Mouse (Mus musculus) cerebellum, postnatal 14 days (tissue): ENCODE data around the gene Tmprss12.
"Not testable (repeated sequence)": the region's sequence is repeated elsewhere in the genome, so short reads cannot be mapped to it uniquely, and the experiment has no call there.

Experiments
- DNase-seq, 2 experiments: peaks; one replicate each; pipeline ENCODE4 v3.0.0; 2021; ENCODE audit warnings: mixed read lengths in 2 of 2

Tmprss12 gene

GRCm38 (mm10) chr15:100274790-100275559 is 5.7 kb upstream of the Tmprss12 start:
- DNase-seq = no peak

GRCm38 (mm10) chr15:100276403-100276802 is 4.2 kb upstream of the Tmprss12 start:
- DNase-seq = no peak

GRCm38 (mm10) chr15:100277586-100277985 is 3.1 kb upstream of the Tmprss12 start:
- DNase-seq = no peak

GRCm38 (mm10) chr15:100288980-100289379 is 8.3 kb downstream of the Tmprss12 start:
- no peak for DNase-seq

GRCm38 (mm10) chr15:100290858-100291257 is 10.2 kb downstream of the Tmprss12 start:
- DNase-seq = no peak

GRCm38 (mm10) chr15:100292326-100292725 is 11.7 kb downstream of the Tmprss12 start:
- no peak for DNase-seq

GRCm38 (mm10) chr15:100297856-100298255 is 17.2 kb downstream of the Tmprss12 start:
- no peak for DNase-seq

GRCm38 (mm10) chr15:100300499-100300898 is 19.9 kb downstream of the Tmprss12 start:
- DNase-seq = no peak

GRCm38 (mm10) chr15:100301556-100301955 is 20.9 kb downstream of the Tmprss12 start:
- DNase-seq = no peak

- no peak for DNase-seq
Observed at GRCm38 (mm10) chr15:100303428-100304018, 22.9 kb downstream of the Tmprss12 start.

- peak; percentile 89 for DNase-seq
Observed at GRCm38 (mm10) chr15:100304019-100304991, 23.7 kb downstream of the Tmprss12 start, which contains the start of gene Mettl7a1. Gene Mettl7a1, plus strand, starts transcription at chr15:100304140.

GRCm38 (mm10) chr15:100306201-100306600 is 25.6 kb downstream of the Tmprss12 start:
- no peak for DNase-seq

GRCm38 (mm10) chr15:100307438-100308096 is 26.9 kb downstream of the Tmprss12 start:
- peak; percentile 47 to 62 for DNase-seq

GRCm38 (mm10) chr15:100312346-100312745 is 31.7 kb downstream of the Tmprss12 start:
- DNase-seq = no peak

GRCm38 (mm10) chr15:100314448-100315145 is 34.0 kb downstream of the Tmprss12 start:
- DNase-seq = no peak

- not testable (repeated sequence) for DNase-seq
Observed at GRCm38 (mm10) chr15:100318014-100318671, 37.5 kb downstream of the Tmprss12 start.

- DNase-seq = no peak
Observed at GRCm38 (mm10) chr15:100319884-100320283, 39.2 kb downstream of the Tmprss12 start.

GRCm38 (mm10) chr15:100320295-100320905 is 39.8 kb downstream of the Tmprss12 start:
- no peak for DNase-seq

GRCm38 (mm10) chr15:100321134-100321533 is 40.5 kb downstream of the Tmprss12 start:
- peak; percentile 75 to 82 for DNase-seq

GRCm38 (mm10) chr15:100324021-100324591 is 43.5 kb downstream of the Tmprss12 start:
- DNase-seq = no peak
